Mouse (Mus musculus) embryonic fibroblast, embryonic 13.5 days (primary cell): ENCODE results near the gene Paics.

Source experiments
- CTCF ChIP-seq: IDR thresholded peaks from 2 replicates; pipeline ENCODE4 v1.5.1; 2011; ENCODE audit warnings: mild to moderate bottlenecking, control low read depth, low read length, moderate library complexity, borderline replicate concordance; ENCODE audit not compliant: insufficient read depth
- POLR2A ChIP-seq: IDR thresholded peaks from 2 replicates; pipeline ENCODE4 v1.6.1; 2011; ENCODE audit warnings: low read depth, mild to moderate bottlenecking, control low read depth, low read length, moderate library complexity

GRCm38 (mm10) chr5:76906155-76906499 is 45.0 kb upstream of the Paics start:
- no peak for TF ChIP-seq POLR2A
- no peak for TF ChIP-seq CTCF
